Mouse (Mus musculus): ENCODE measurements around the gene Tspan10. TPM values are rescaled to one million over a fixed set of nuclear protein-coding genes. Genes with fewer than 3 reads are reported as not detected.

Tspan10 gene
- polyA plus RNA-seq, 1 experiment from 2014 or later: not detected

DNA sequence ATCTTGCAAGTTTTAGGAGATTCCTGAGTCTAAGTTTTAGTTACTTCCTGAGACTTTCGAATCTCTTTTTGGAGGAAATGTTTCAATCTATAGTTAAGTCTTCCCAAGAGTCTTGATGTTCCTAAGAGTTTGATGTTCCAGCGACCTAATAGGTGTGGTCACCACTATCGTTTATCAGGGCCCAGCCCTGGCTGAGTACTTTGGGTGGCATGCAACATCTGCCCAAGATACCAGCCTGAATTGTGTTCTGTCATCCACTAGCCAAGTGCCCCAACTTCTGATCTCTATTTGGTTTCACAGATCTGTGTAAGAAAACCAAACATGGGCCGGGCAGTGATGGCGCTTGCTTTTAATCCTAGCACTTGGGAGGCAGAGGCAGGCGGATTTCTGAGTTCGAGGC, 13.0 kb downstream of the Tspan10 start:
- peaks cover 22% of the 10 kb centered on the region for H3K36me3 ChIP-seq
- no peak overlapping the region for H3K4me2 ChIP-seq
- 90% methylated on average over 7 of the region's 7 CpGs for WGBS
- no peak overlapping the region for H3K27ac ChIP-seq (replicated peaks)
- peaks cover 26% of the 10 kb centered on the region for H3K4me1 ChIP-seq
- no peak overlapping the region for H3K4me3 ChIP-seq
- no peak overlapping the region for H3K9ac ChIP-seq
- H3K27me3 ChIP-seq (replicated peaks): no peaks in the 10 kb centered on the region; the same call in 1 of the 2 replicates
- ATAC-seq (ENCODE audit: extremely low read depth, insufficient number of reproducible peaks, low FRiP score, low TSS enrichment): no peak
- H3K9me3 ChIP-seq: no peaks in the 10 kb centered on the region

DNA sequence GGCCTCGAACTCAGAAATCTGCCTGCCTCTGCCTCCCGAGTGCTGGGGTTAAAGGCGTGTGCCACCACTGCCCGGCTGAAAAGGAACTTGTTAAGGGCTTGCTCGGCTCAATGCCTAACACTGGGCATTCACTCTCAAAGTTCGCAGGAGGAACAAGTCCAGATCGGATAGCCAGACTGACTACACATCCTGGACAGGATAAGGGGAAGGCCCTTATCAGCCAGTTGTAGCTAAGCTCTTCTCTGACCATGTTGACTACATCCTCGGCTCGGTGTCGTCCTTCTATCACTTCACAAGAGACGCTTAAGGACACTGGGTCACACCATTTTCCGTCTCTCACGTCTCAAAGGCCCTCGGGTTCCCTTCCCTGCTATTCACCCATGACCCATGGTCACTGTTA, 14.9 kb downstream of the Tspan10 start:
- peaks cover 40% of the 10 kb centered on the region for H3K36me3 ChIP-seq
- H3K4me2 ChIP-seq: peak overlapping the region; percentile 97
- WGBS: 16% methylated on average over 14 of the region's 14 CpGs
- H3K27ac ChIP-seq (replicated peaks): peak overlapping the region; percentile 93
- peaks cover 26% of the 10 kb centered on the region for H3K4me1 ChIP-seq
- H3K4me3 ChIP-seq: peak overlapping the region; percentile 94
- H3K9ac ChIP-seq: peak overlapping the region; percentile 99
- no peak for ATAC-seq (ENCODE audit: extremely low read depth, insufficient number of reproducible peaks, low FRiP score, low TSS enrichment)
- H3K27me3 ChIP-seq (replicated peaks): no peaks in the 10 kb centered on the region; the same call in 1 of the 2 replicates
- H3K9me3 ChIP-seq: no peaks in the 10 kb centered on the region

DNA sequence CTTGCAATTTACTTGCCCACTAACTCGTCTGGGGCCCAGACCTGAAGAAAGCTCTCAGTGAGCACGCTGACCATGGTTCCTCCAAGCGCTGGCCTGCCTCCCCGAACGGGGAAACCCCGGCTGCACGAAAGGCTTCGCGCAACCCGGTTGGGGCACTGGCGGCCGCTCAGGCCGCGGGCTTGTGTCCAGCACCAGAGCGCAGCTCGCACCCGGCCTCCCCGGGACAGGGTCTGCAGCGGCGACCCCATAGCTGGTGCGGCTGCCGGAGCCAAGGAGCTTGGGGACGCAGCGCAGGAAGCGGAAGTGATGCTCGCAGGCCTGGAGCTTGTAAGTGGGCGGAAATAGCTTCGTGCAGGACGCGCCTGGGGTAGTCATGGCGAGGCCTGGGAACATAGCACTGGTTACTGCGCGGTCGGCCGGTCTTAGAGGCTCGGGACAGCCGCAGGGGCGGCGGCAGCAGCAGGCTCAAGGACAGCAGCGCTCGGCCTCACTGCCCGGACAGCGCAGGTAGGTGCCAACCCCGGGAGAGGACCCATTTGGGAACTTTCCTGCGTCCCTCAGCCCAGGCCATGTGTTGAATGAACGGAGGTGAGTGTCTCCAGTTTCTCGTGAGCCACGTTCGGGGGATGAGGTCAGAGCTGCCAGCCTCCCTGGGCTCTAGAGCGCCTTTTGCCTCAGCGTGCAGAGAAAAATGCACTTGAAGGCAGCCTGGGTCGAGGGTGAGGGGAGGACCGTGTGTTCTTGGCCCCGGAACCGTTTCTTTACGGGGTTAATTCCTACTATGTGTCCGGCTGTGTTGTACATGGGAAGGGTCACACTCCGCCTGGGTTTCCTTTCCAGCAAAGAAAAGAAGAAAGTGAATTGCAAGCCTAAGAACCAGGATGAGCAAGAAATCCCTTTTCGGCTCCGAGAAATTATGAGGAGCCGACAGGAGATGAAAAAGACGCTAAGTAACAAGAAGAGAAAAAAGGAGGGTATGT, 15.6 kb downstream of the Tspan10 start, which contains the start of the genes Oxld1 and Ccdc137:
Gene Oxld1, minus strand, starts transcription at position 297 of the 980 bp plus-strand sequence.
Gene Ccdc137, plus strand, starts transcription at position 344 of the 980 bp plus-strand sequence.
- Histone ChIP-seq H3K4me1 (peaks cover 26% of the 10 kb centered on the region), H3K9ac (peak within 1 kb of the TSS; percentile 99), H3K9me3 (no peaks in the 10 kb centered on the region), H3K27ac (replicated peaks) (peak within 1 kb of the TSS; percentile 93), H3K4me2 (peak within 1 kb of the TSS; percentile 97), H3K36me3 (peaks cover 47% of the 10 kb centered on the region), H3K4me3 (peak within 1 kb of the TSS; percentile 94), H3K27me3 (replicated peaks) (no peaks in the 10 kb centered on the region; the same call in 1 of the 2 replicates)
- WGBS: 3% methylated on average over 62 of the region's 62 CpGs
- ATAC-seq (ENCODE audit: extremely low read depth, insufficient number of reproducible peaks, low FRiP score, low TSS enrichment): peak; percentile 72

- Histone ChIP-seq H3K27me3 (replicated peaks) (no peaks in the 10 kb centered on the region), H3K9ac (peak overlapping the region; percentile 99), H3K4me3 (peak overlapping the region; percentile 94), H3K4me2 (peak overlapping the region; percentile 97), H3K36me3 (peaks cover 56% of the 10 kb centered on the region), H3K27ac (replicated peaks) (peak overlapping the region; percentile 93; the same call in 1 of the 2 replicates), H3K9me3 (no peaks in the 10 kb centered on the region), H3K4me1 (peaks cover 26% of the 10 kb centered on the region)
- no peak for ATAC-seq (ENCODE audit: extremely low read depth, insufficient number of reproducible peaks, low FRiP score, low TSS enrichment)
- WGBS: 63% methylated on average over 6 of the region's 6 CpGs
Measured at GRCm38 (mm10) chr11:120458847-120459597, 16.6 kb downstream of the Tspan10 start.

GRCm38 (mm10) chr11:120463536-120463935, 21.1 kb downstream of the Tspan10 start:
- H3K4me2 ChIP-seq: no peak overlapping the region
- H3K9ac ChIP-seq: no peak overlapping the region
- no peak overlapping the region for H3K27ac ChIP-seq (replicated peaks)
- no peaks in the 10 kb centered on the region for H3K27me3 ChIP-seq (replicated peaks)
- peaks cover 32% of the 10 kb centered on the region for H3K4me1 ChIP-seq
- H3K4me3 ChIP-seq: no peak overlapping the region
- peaks cover 62% of the 10 kb centered on the region for H3K36me3 ChIP-seq
- WGBS: 89% methylated on average over 2 of the region's 2 CpGs
- H3K9me3 ChIP-seq: no peaks in the 10 kb centered on the region
- no peak for ATAC-seq (ENCODE audit: extremely low read depth, insufficient number of reproducible peaks, low FRiP score, low TSS enrichment)

GRCm38 (mm10) chr11:120464365-120464764, 21.9 kb downstream of the Tspan10 start:
- H3K9ac ChIP-seq: no peak overlapping the region
- no peak overlapping the region for H3K27ac ChIP-seq (replicated peaks)
- no peaks in the 10 kb centered on the region for H3K27me3 ChIP-seq (replicated peaks)
- peaks cover 27% of the 10 kb centered on the region for H3K4me1 ChIP-seq
- H3K4me2 ChIP-seq: no peak overlapping the region
- peaks cover 64% of the 10 kb centered on the region for H3K36me3 ChIP-seq
- no peak overlapping the region for H3K4me3 ChIP-seq
- ATAC-seq (ENCODE audit: extremely low read depth, insufficient number of reproducible peaks, low FRiP score, low TSS enrichment): no peak
- WGBS: 88% methylated on average over 5 of the region's 5 CpGs
- no peaks in the 10 kb centered on the region for H3K9me3 ChIP-seq

DNA sequence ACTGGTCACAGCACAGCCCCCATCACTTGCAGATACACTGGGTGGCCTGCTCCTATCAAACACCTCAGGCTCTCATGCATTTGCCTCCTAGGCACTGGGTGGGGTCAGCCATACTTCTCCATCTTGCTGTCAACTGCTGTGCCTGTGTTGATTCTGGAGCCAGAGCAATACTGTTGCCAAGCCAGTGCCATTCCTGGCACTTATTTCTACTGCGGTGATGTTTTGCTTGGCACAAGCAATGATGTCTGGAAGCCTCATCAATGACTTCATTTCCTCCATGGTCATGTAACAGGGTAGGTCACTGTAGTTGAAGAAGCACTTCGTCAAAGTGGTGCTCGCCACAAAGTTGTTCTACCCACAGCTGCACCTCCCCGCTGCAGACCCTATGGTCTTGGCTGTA, 23.1 kb downstream of the Tspan10 start:
- Histone ChIP-seq H3K9ac (no peak overlapping the region), H3K4me2 (peak overlapping the region; percentile 95), H3K27ac (replicated peaks) (peak overlapping the region; percentile 6; the same call in 1 of the 2 replicates), H3K27me3 (replicated peaks) (no peaks in the 10 kb centered on the region), H3K4me3 (peak overlapping the region; percentile 85), H3K4me1 (peaks cover 25% of the 10 kb centered on the region), H3K36me3 (peaks cover 67% of the 10 kb centered on the region), H3K9me3 (no peaks in the 10 kb centered on the region)
- ATAC-seq (ENCODE audit: extremely low read depth, insufficient number of reproducible peaks, low FRiP score, low TSS enrichment): no peak
- WGBS: 78% methylated on average over 4 of the region's 4 CpGs

DNA sequence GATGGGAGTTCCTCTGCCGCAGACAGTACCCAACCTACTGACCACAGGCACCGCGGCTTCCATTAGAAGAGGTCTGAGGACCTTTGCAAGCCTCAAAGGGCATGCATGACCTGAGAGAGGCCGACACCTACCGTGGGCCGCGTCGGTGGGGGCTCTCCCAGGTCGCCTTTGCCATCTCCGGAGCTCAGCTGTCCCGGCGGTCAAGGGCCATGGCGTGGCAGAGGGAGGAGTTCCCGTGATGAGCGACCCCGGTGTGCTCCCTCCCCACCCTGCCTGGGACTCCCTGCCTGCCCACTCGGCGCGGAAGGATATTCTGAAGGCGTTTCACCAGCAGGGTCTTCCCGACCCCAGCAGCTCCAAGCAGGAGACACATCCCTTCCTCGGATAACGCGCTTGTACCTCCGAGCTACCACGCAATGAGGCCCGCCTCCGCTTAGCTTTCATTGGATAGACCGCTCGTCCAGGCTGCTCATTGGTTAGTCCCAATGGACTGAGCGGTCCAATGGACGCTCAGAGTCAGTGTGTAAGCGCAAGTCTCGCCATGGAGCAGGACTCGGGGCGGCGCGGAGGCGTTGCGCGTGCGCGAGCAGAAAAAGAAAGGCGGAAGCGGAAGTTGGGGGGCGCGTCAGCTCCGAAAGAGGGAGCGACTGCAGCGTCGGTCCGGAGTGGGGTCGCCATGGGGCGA, 24.7 kb downstream of the Tspan10 start, which contains the start of gene Arl16:
Gene Arl16, minus strand, starts transcription at position 557 of the 685 bp plus-strand sequence.
- H3K36me3 ChIP-seq: peaks cover 67% of the 10 kb centered on the region
- peaks cover 25% of the 10 kb centered on the region for H3K4me1 ChIP-seq
- peak within 1 kb of the TSS; percentile 95 for H3K4me2 ChIP-seq
- peak; percentile 99 for ATAC-seq (ENCODE audit: extremely low read depth, insufficient number of reproducible peaks, low FRiP score, low TSS enrichment)
- peak within 1 kb of the TSS; percentile 85 for H3K4me3 ChIP-seq
- H3K27ac ChIP-seq (replicated peaks): peak within 1 kb of the TSS; percentile 73
- no peaks in the 10 kb centered on the region for H3K27me3 ChIP-seq (replicated peaks)
- under 1% methylated on average over 54 of the region's 54 CpGs for WGBS
- H3K9ac ChIP-seq: peak within 1 kb of the TSS; percentile 91
- H3K9me3 ChIP-seq: no peaks in the 10 kb centered on the region

- Histone ChIP-seq H3K27ac (replicated peaks) (peak overlapping the region; percentile 46), H3K36me3 (peaks cover 67% of the 10 kb centered on the region), H3K9ac (peak overlapping the region; percentile 91), H3K4me2 (peak overlapping the region; percentile 95), H3K27me3 (replicated peaks) (no peaks in the 10 kb centered on the region), H3K9me3 (no peaks in the 10 kb centered on the region), H3K4me3 (peak overlapping the region; percentile 85), H3K4me1 (peaks cover 25% of the 10 kb centered on the region)
- ATAC-seq (ENCODE audit: extremely low read depth, insufficient number of reproducible peaks, low FRiP score, low TSS enrichment): peak; percentile 45; the same call in 1 of the 2 replicates
- 1% methylated on average over 33 of the region's 33 CpGs for WGBS
Measured at GRCm38 (mm10) chr11:120467736-120468092, 25.3 kb downstream of the Tspan10 start.

DNA sequence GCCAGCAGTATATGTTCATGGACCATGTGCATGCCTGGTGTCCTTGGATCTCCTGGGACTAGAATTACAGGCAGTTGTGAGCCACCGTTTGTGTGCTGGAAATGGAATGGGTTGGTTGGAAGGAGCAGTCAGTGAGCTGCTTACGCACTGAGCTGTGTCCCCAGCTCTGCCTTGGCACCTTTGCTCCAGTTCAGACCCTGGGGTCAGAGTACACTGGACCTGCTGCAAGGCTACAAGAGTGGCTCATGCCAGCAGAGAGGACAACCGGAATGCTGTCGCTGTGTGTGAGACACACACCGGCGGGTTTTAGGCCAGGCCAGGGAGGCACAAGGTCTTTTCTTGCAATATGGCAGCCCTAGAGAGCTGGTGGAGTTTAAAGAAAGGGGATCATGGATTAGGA, 29.6 kb downstream of the Tspan10 start:
- Histone ChIP-seq H3K4me3 (no peak overlapping the region), H3K4me1 (peaks cover 10% of the 10 kb centered on the region), H3K9me3 (no peaks in the 10 kb centered on the region), H3K4me2 (no peak overlapping the region), H3K27me3 (replicated peaks) (no peaks in the 10 kb centered on the region), H3K9ac (no peak overlapping the region), H3K36me3 (peaks cover 80% of the 10 kb centered on the region), H3K27ac (replicated peaks) (no peak overlapping the region)
- ATAC-seq (ENCODE audit: extremely low read depth, insufficient number of reproducible peaks, low FRiP score, low TSS enrichment): no peak
- 95% methylated on average over 6 of the region's 6 CpGs for WGBS
